ENCODE assay signal across 10 mouse cellular contexts in genomic region chr13:92593731-92594396, GRCm38 (mm10). TPM values are rescaled to one million over a fixed set of nuclear protein-coding genes. Genes with fewer than 3 reads are reported as not detected.
DNase-seq lines count a peak whose midpoint lies in the region; ATAC-seq and TF ChIP-seq lines count a peak whose summit lies in the region.
"Had no signal": no experiment of that assay in that cellular context is flagged by ENCODE, and none has a peak within 500 bp of the region (broad histone marks: within the 10 kb centered on the region; RNA-seq: fewer than 3 reads in every experiment).

No protein-coding gene starts in this region.

- no peaks in the 10 kb centered on the region for H3K36me3 ChIP-seq in kidney, embryonic 15.5 days
- no peaks in the 10 kb centered on the region for H3K36me3 ChIP-seq in hindbrain, embryonic 12.5 days
- H3K36me3 ChIP-seq in midbrain, embryonic 15.5 days (replicated peaks) = no peaks in the 10 kb centered on the region

- no peak for DNase-seq in kidney, adult 11 months
- DNase-seq in brain, embryonic 14.5 days (ENCODE audit: low read depth) = peak; percentile 64
- DNase-seq in layer of hippocampus, adult 11-12 months (ENCODE audit: low spot score) = no peak
- DNase-seq in left cerebral cortex, postnatal 14 days (ENCODE audit: low spot score in 2 of 2) = no peak
- DNase-seq: cerebellum, postnatal 25 days had no signal

- peaks cover 32% of the 10 kb centered on the region for H3K4me1 ChIP-seq in kidney, embryonic 15.5 days
- peaks cover 18% of the 10 kb centered on the region for H3K4me1 ChIP-seq in hindbrain, embryonic 12.5 days
- peaks cover 21% of the 10 kb centered on the region for H3K4me1 ChIP-seq in midbrain, embryonic 15.5 days

- ATAC-seq in kidney, embryonic 15.5 days (replicated peaks; ENCODE audit: low FRiP score) = no peak
- 0 out of 2 replicates have a peak, but pooled peaks have one; percentile 10 for ATAC-seq in hindbrain, embryonic 12.5 days (ENCODE audit: low FRiP score)
- ATAC-seq in midbrain, embryonic 15.5 days (replicated peaks) = 0 out of 2 replicates have a peak, but pooled peaks have one; percentile 34
- ATAC-seq in frontal cortex, adult (ENCODE audit: low TSS enrichment) = no peak

- intact Hi-C loops in left cerebral cortex, postnatal 14 days (cut with DNase I) = loop anchor here (5.0 kb wide), 1 partner anchor 138 kb away; no protein-coding TSS in a partner anchor

- WGBS in kidney, embryonic 15.5 days = 11% methylated on average over 3 of the region's 3 CpGs
- WGBS in hindbrain, embryonic 12.5 days = 24% methylated on average over 3 of the region's 3 CpGs
- WGBS in midbrain, embryonic 15.5 days = 16% methylated on average over 3 of the region's 3 CpGs

- H3K27ac ChIP-seq in kidney, embryonic 15.5 days = peak overlapping the region; percentile 87
- no peak overlapping the region for H3K27ac ChIP-seq in hindbrain, embryonic 12.5 days
- no peak overlapping the region for H3K27ac ChIP-seq in midbrain, embryonic 15.5 days

- H3K4me2 ChIP-seq in kidney, embryonic 15.5 days = no peak overlapping the region
- H3K4me2 ChIP-seq in hindbrain, embryonic 12.5 days (replicated peaks) = no peak overlapping the region
- no peak overlapping the region for H3K4me2 ChIP-seq in midbrain, embryonic 15.5 days

- TF ChIP-seq CTCF in brain, embryonic 14.5 days (IDR thresholded peaks at IDR 0.05; ENCODE audit: borderline replicate concordance, extremely low read depth, insufficient read depth, insufficient read length) = no peak

- no peaks in the 10 kb centered on the region for H3K27me3 ChIP-seq in kidney, embryonic 15.5 days
- no peaks in the 10 kb centered on the region for H3K27me3 ChIP-seq in hindbrain, embryonic 12.5 days
- no peaks in the 10 kb centered on the region for H3K27me3 ChIP-seq in midbrain, embryonic 15.5 days (replicated peaks)

- H3K4me3 ChIP-seq in kidney, embryonic 15.5 days (replicated peaks) = no peak overlapping the region
- no peak overlapping the region for H3K4me3 ChIP-seq in hindbrain, embryonic 12.5 days
- no peak overlapping the region for H3K4me3 ChIP-seq in midbrain, embryonic 15.5 days

- no peak overlapping the region for H3K9ac ChIP-seq in kidney, embryonic 15.5 days
- no peak overlapping the region for H3K9ac ChIP-seq in hindbrain, embryonic 12.5 days
- no peak overlapping the region for H3K9ac ChIP-seq in midbrain, embryonic 15.5 days

- H3K9me3 ChIP-seq in kidney, embryonic 15.5 days (replicated peaks) = no peaks in the 10 kb centered on the region
- no peaks in the 10 kb centered on the region for H3K9me3 ChIP-seq in hindbrain, embryonic 12.5 days (replicated peaks)
- H3K9me3 ChIP-seq in midbrain, embryonic 15.5 days = no peaks in the 10 kb centered on the region

- no peak for TF ChIP-seq POLR2A in brain, embryonic 14.5 days (IDR thresholded peaks at IDR 0.05; ENCODE audit: borderline replicate concordance, extremely low read depth, insufficient read depth, insufficient read length, poor library complexity, severe bottlenecking)

RNA-seq across cellular contexts. Expression of gene Serinc5, which starts 17.0 kb away (rescaled TPM):
- polyA plus RNA-seq in kidney, embryonic 15.5 days (2015; fragmentation: Nextera tagmentation; extraction: Ambion mirVana) = 16.5 and 16.8 TPM in 2 replicates
- 31.7 and 34.8 TPM in 2 replicates for polyA plus RNA-seq in brain, embryonic 14.5 days (2012; rRNA removed)
- 18.1 and 18.7 TPM in 2 replicates for polyA plus RNA-seq in hindbrain, embryonic 12.5 days (2016; fragmentation: Nextera tagmentation; extraction: Ambion mirVana)
- polyA plus RNA-seq in midbrain, embryonic 15.5 days (2015; fragmentation: Nextera tagmentation; extraction: Ambion mirVana) = 18.1 and 18.6 TPM in 2 replicates
- 10 to 100 TPM; 60.2 to 73.2 TPM for total RNA-seq in left cerebral cortex, postnatal 14 days (2021)

RNA-seq across cellular contexts. Expression of gene Spz1, which starts 17.9 kb away (rescaled TPM):
- polyA plus RNA-seq in kidney, embryonic 15.5 days (2015; fragmentation: Nextera tagmentation; extraction: Ambion mirVana) = not detected in 2 replicates
- polyA plus RNA-seq in brain, embryonic 14.5 days (2012; rRNA removed) = not detected in 2 replicates
- polyA plus RNA-seq in hindbrain, embryonic 12.5 days (2016; fragmentation: Nextera tagmentation; extraction: Ambion mirVana) = not detected in 2 replicates
- polyA plus RNA-seq in midbrain, embryonic 15.5 days (2015; fragmentation: Nextera tagmentation; extraction: Ambion mirVana) = not detected in 2 replicates
- not detected for total RNA-seq in left cerebral cortex, postnatal 14 days (2021)
- total RNA-seq: left cerebral cortex, postnatal 10 days had no signal

Comparison
In these comparisons a context has a peak if more than half of its experiments do, and no peak if none do; other contexts are left out.
1. ATAC-seq: peak in hindbrain, embryonic 12.5 days (single experiment) and midbrain, embryonic 15.5 days (single experiment); none in kidney, embryonic 15.5 days (single experiment) and frontal cortex, adult (single experiment).